Mouse (Mus musculus) gastrocnemius, postnatal 25 days (tissue): ENCODE data around the gene Lrrc8d. TPM values are rescaled to one million over a fixed set of nuclear protein-coding genes. Genes with fewer than 3 reads are reported as not detected.
"Not testable (repeated sequence)": the region's sequence is repeated elsewhere in the genome, so short reads cannot be mapped to it uniquely, and the experiment has no call there.

Experiments
- DNase-seq: peaks from one replicate; pipeline ENCODE4 v3.0.0; 2022
- total RNA-seq, 2 experiments: library from RNA; stranded (reverse); gene quantifications; 1 replicate in 1 of 2; 2 replicates in 1 of 2; pipeline ENCODE4 v1.2.3; 2021

The Lrrc8d gene
- total RNA-seq, 2 experiments from 2014 or later: 4.5 to 4.7 TPM

- DNase-seq: no peak
Observed at GRCm38 (mm10) chr5:105859716-105860460, 160.1 kb downstream of the Lrrc8d start.

- no peak for DNase-seq
Observed at GRCm38 (mm10) chr5:105860461-105860835, 160.7 kb downstream of the Lrrc8d start.

- no peak for DNase-seq
Observed at GRCm38 (mm10) chr5:105861616-105862015, 161.8 kb downstream of the Lrrc8d start.

GRCm38 (mm10) chr5:105865110-105865628 lies 165.4 kb downstream of the Lrrc8d start:
- DNase-seq: not testable (repeated sequence)

GRCm38 (mm10) chr5:105867427-105867826 lies 167.7 kb downstream of the Lrrc8d start:
- DNase-seq: no peak

- DNase-seq: no peak
Observed at GRCm38 (mm10) chr5:105867841-105868447, 168.2 kb downstream of the Lrrc8d start.

GRCm38 (mm10) chr5:105868593-105868992 lies 168.8 kb downstream of the Lrrc8d start:
- DNase-seq: peak; percentile 50

GRCm38 (mm10) chr5:105869739-105870138 lies 170.0 kb downstream of the Lrrc8d start:
- no peak for DNase-seq

GRCm38 (mm10) chr5:105871140-105871539 lies 171.4 kb downstream of the Lrrc8d start:
- no peak for DNase-seq

- no peak for DNase-seq
Observed at GRCm38 (mm10) chr5:105872176-105872575, 172.4 kb downstream of the Lrrc8d start.

- DNase-seq: no peak
Observed at GRCm38 (mm10) chr5:105872916-105873315, 173.1 kb downstream of the Lrrc8d start.

- no peak for DNase-seq
Observed at GRCm38 (mm10) chr5:105873774-105874173, 174.0 kb downstream of the Lrrc8d start.

- DNase-seq: no peak
Observed at GRCm38 (mm10) chr5:105874476-105874875, 174.7 kb downstream of the Lrrc8d start.

GRCm38 (mm10) chr5:105876068-105876924 lies 176.5 kb downstream of the Lrrc8d start, which contains the start of gene Zfp326:
Zfp326 (plus strand) TSS chr5:105876565.
- peak; percentile 95 for DNase-seq

- no peak for DNase-seq
Observed at GRCm38 (mm10) chr5:105876925-105877774, 177.4 kb downstream of the Lrrc8d start.

Other genes with a start within 250 kb of the Lrrc8d start
- gene Lrrc8c, start 180.6 kb upstream of the Lrrc8d start, total RNA-seq: 1 to 10 TPM; 7.9 to 8.4 TPM
- 1 to 10 TPM; 8.3 to 8.5 TPM for gene Zfp326, start 176.6 kb downstream of the Lrrc8d start, total RNA-seq